Mouse (Mus musculus): ENCODE measurements at regions not wholly inside any gene's neighbourhood (a gene's known extent, or its start where the extent isn't known, plus 50 kb on each side); places are given as distances from the start of the nearest gene placed in this dataset.

DNA sequence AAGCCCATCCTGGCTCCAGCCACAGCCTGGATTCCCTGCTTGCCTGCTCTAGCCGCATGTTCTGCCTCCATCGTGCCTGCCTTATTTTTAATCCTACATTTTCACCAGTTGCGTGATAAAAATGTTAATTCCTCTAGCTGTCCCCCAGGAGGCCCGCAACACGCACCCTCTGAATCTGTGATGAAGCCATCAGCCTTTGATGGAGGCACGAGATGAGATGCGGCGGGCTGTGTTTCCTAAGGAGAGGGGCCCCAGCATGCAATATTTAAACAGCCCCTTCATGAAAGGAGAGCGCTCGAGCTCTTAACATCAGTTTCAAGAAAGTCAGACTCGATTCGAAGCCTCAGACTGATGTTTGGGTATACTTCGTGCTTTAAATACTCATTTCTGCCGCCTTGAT is 76.3 kb downstream of the Nptx2 start:
- no peak for DNase-seq (ENCODE audit: low spot score)

GRCm38 (mm10) chr5:144623358-144623757 is 77.7 kb downstream of the Nptx2 start:
- no peak for DNase-seq (ENCODE audit: low spot score)

- DNase-seq (ENCODE audit: low spot score) = no peak
Measured at GRCm38 (mm10) chr5:144632295-144632694, 86.6 kb downstream of the Nptx2 start.

DNA sequence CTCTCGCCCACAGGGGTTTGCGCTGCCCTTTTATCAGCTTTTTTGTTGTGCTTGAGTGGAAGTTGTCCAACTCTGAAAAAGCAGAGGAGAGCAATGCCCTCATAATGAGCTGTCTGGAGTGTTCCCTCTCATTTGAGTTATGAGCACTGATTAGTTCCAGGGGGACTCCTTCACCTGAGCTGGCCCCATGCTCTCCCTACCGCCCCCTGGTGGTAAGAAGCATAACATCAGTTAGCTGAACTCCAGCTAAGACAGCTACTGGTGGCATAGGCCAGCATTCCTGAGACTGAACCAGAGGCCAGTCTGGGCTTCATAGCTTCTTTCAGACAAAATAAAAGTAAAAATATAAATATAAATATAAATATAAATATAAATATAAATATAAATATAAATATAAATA is 92.9 kb downstream of the Nptx2 start:
- peak; percentile 3 for DNase-seq (ENCODE audit: low spot score)

DNA sequence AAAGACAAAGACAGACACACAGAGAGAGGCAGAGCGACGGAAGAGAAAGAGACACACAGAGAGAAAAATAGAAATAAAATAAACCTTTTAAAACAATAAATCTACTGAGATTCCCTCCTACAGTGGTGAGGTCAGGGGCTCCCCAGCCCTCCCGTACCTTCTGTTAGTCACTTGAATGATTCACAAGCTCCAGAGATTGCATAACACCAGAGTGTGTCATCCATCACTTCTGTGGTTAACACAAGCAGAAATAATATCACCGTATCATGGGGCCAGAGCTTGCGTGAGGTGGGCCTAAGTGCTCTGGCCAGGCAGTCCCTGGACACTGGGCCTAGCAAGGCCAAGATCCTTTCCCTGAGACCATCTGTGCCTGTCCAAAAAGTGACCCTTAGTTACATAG is 93.9 kb downstream of the Nptx2 start:
- DNase-seq (ENCODE audit: low spot score) = no peak

DNA sequence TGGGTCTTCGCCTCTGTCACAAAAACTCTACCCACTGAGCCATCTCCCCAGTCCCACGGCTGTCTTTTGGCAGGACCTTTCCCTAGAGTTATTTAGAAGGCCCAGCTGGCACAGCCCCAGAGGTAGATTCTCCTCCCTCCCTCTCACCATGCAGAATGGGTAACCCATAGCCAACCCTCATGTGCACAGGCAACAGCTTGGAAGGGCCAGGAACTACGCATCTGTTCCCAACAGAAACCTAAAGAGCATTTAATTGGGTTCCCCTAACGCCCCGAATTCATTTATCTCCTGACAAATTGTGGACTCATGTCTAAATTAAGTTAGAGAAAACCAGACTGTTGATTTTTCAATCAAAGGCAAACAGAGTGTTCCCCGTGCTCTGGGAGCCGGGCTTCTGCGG is 97.1 kb downstream of the Nptx2 start:
- DNase-seq (ENCODE audit: low spot score) = no peak

DNA sequence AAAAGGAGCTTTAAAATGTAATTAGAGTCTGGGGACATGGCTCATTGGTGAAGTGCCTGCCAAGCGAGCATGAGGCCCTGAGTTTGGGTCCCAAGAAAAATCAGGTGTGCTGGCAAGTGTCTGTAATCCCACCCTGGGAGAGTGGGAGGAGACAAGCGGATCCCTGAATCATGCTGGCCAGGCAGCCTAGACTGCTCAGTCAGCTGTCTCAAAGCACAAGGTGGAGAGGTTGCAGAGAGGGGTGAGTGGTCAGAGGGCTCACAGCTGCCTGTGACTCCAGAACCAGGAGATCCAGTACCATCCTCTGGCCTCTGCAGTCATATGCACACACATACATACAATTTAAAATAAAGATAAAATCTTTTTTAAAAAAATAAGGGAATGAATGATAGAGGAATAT is 97.7 kb downstream of the Nptx2 start:
- no peak for DNase-seq (ENCODE audit: low spot score)

- DNase-seq (ENCODE audit: low spot score) = no peak
Measured at GRCm38 (mm10) chr5:144645367-144645766, 99.7 kb downstream of the Nptx2 start.

DNA sequence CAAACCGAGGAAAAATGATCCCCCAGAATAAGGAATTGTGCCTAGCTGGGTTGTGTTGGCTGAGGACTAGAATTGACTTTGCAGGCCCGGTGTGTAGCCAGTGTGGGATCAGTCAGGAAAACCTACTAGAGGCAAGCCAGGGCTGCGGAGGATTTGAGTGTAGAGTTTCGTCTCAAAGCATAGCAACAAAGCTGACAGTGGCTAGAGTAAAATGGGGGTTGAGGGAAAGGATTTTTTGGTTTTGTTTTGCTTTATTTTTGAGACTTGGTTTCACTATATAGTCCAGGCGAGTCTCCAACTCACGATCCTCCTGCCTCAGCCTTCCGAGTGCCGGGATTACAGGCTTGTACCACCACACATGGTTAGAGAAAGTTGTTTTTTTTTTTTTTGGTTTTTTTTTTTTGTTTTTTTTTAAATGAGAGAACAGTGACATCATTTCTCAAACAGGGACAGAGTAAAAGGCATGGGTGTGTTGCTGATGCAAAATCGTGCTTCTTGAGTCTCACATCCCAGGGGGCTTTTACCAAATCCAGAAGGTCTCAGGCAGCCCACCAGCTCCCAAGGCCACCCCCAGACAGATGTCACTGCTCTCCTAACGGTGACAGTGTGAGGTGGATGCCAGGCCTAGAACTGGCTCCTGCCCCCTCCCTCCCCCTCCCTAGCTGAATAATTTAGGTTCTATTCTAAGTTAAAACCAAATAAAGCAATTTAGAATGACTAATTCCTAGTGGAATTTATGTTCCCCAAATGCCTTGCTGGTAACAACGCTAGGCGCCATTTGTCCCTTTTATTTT is 101.8 kb downstream of the Nptx2 start:
- DNase-seq (ENCODE audit: low spot score) = no peak

DNA sequence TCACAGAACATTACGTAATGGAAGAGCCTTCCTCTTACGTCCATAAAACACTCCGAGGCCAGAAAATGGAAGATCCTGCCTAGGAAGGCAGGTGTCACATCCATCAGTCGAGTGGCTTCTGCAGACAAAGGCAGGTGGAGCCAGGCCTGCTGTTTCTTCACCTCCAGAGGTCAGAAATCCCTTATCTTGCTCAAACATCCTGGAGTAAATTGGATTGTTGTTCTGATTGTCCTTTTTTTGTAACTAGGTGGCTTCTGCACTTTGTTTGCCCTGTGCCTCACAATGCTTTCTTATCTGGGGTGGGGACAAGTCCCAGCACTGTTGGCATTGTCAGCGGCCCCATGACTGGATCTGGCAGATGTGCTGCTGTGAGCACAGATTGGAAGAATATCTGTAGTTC is 106.5 kb downstream of the Nptx2 start:
- DNase-seq (ENCODE audit: low spot score) = no peak

- DNase-seq (ENCODE audit: low spot score) = no peak
Measured at GRCm38 (mm10) chr5:144662031-144662430, 99.6 kb downstream of the Tmem130 start.

GRCm38 (mm10) chr5:144663981-144664380 is 97.6 kb downstream of the Tmem130 start:
- no peak for DNase-seq (ENCODE audit: low spot score)

GRCm38 (mm10) chr5:144664571-144665295 is 96.9 kb downstream of the Tmem130 start:
- no peak for DNase-seq (ENCODE audit: low spot score)

GRCm38 (mm10) chr5:144668060-144668459 is 93.6 kb downstream of the Tmem130 start:
- DNase-seq (ENCODE audit: low spot score) = no peak

DNA sequence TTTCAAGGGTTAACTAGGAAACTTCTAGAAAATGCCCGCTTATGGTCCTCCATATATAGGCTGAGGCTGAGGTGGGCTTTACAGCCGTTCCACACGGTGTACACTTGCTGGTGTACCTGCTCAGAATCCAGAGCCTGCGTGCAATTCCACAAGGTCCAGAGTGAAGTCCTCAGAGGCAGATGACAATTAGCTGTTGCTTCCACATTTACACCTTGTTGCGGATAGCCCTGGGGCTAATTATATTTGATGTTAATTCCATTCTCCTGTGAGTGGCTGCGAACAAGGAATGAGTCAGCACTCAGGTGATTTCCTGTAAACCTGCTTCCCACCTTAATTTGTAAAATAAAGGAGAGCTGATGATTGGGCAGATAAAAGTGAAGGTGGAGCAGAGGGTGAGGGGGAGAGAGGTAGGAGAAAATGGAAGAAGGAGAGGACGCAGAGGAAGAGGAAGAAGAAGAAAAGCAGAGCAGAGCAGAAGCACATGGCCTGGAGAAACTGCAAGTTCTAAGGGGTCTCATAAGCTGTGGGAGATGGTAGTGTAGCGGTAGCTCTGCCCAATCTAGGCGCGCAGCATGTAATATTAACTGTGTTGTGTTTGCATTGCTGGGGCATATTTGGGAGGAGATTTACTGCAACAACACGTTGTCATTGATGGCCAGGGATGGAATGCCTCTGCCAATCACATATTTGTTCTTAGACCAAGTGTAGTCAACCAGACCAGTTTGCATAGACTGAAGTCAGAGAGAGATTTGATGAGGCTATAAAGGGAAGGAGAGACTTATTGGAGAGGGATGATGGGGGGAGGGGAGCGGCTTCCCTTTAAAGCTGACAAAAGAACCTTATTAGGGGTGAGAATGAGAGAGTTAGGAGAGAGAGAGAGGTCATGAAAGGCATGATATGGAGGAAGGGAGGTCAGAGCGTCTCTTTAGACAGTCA is 82.5 kb downstream of the Tmem130 start:
- no peak for DNase-seq (ENCODE audit: low spot score)

- DNase-seq (ENCODE audit: low spot score) = no peak
Measured at GRCm38 (mm10) chr5:144684184-144684583, 77.4 kb downstream of the Tmem130 start.
